Mouse (Mus musculus): ENCODE measurements around the gene Emilin3. TPM values are rescaled to one million over a fixed set of nuclear protein-coding genes. Genes with fewer than 3 reads are reported as not detected.

Gene Emilin3
- polyA plus RNA-seq, 1 experiment from 2014 or later, result 2.9 TPM

- H3K4me3 ChIP-seq (replicated peaks), result no peak overlapping the region
- ATAC-seq (ENCODE audit: low FRiP score), result no peak
- H3K27me3 ChIP-seq, result peaks cover 17% of the 10 kb centered on the region
- no peak overlapping the region for H3K27ac ChIP-seq
- no peaks in the 10 kb centered on the region for H3K9me3 ChIP-seq
- no peak overlapping the region for H3K9ac ChIP-seq
- WGBS, result 78% methylated on average over 4 of the region's 4 CpGs
- no peaks in the 10 kb centered on the region for H3K36me3 ChIP-seq (replicated peaks)
- peaks cover 11% of the 10 kb centered on the region for H3K4me1 ChIP-seq
- H3K4me2 ChIP-seq, result no peak overlapping the region
Measured at GRCm38 (mm10) chr2:160883912-160884311, 28.2 kb downstream of the Emilin3 start.

GRCm38 (mm10) chr2:160882436-160882835 lies 29.7 kb downstream of the Emilin3 start:
- Histone ChIP-seq H3K4me2 (no peak overlapping the region), H3K9me3 (no peaks in the 10 kb centered on the region), H3K4me1 (peaks cover 1% of the 10 kb centered on the region), H3K36me3 (replicated peaks) (no peaks in the 10 kb centered on the region), H3K27me3 (peaks cover 2% of the 10 kb centered on the region; the same call in 1 of the 2 replicates), H3K9ac (no peak overlapping the region), H3K4me3 (replicated peaks) (no peak overlapping the region), H3K27ac (no peak overlapping the region)
- no peak for ATAC-seq (ENCODE audit: low FRiP score)
- 83% methylated on average over 5 of the region's 5 CpGs for WGBS

DNA sequence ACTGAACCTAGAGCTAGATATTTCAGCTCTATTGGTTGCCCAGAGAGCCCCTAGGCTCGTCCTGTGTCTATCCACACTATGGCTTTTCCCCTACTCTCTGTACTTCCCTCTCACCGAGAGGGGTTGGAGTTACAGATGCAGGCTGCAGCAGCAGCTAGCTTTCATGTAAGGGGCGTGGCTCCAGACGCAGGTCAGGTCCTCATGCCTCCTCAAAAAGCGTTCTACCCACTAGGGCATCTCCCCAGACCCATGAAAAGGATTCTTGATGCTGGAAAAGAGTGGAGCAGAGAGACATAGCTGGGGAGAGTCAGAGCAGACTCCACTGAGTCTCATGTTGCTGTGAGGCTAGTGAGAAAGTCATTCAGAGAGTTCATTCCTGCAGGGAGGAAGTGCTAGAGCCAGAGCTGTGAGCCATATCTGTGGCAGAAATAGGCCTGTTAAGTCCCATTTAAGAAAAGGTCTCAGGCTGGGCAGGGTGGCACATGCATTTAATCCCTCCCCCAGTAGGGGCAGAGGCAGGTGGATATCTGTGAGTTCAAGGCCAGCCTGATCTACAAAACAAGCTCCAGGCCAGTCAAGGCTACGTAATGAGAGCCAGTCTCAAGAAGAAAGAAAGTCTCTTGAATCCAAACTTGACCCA lies 30.5 kb downstream of the Emilin3 start:
- no peak overlapping the region for H3K4me3 ChIP-seq (replicated peaks)
- ATAC-seq (ENCODE audit: low FRiP score), result no peak
- no peaks in the 10 kb centered on the region for H3K27me3 ChIP-seq
- 58% methylated on average over 6 of the region's 6 CpGs for WGBS
- no peaks in the 10 kb centered on the region for H3K36me3 ChIP-seq (replicated peaks)
- H3K9me3 ChIP-seq, result no peaks in the 10 kb centered on the region
- H3K4me1 ChIP-seq, result no peaks in the 10 kb centered on the region
- H3K9ac ChIP-seq, result no peak overlapping the region
- no peak overlapping the region for H3K4me2 ChIP-seq
- H3K27ac ChIP-seq, result no peak overlapping the region

GRCm38 (mm10) chr2:160880453-160881195 lies 31.5 kb downstream of the Emilin3 start, which contains the start of gene Lpin3:
Gene Lpin3, plus strand, starts transcription at chr2:160880670.
- H3K27ac ChIP-seq, result no peak within 1 kb of the TSS
- no peak within 1 kb of the TSS for H3K4me2 ChIP-seq
- H3K4me1 ChIP-seq, result no peaks in the 10 kb centered on the region
- no peak within 1 kb of the TSS for H3K4me3 ChIP-seq (replicated peaks)
- no peaks in the 10 kb centered on the region for H3K36me3 ChIP-seq (replicated peaks)
- no peak within 1 kb of the TSS for H3K9ac ChIP-seq
- WGBS, result 81% methylated on average over 13 of the region's 13 CpGs
- no peaks in the 10 kb centered on the region for H3K27me3 ChIP-seq
- ATAC-seq (ENCODE audit: low FRiP score), result no peak
- 0 out of 2 replicates have a peak, but pooled peaks cover 5% of the 10 kb centered on the region for H3K9me3 ChIP-seq

- no peaks in the 10 kb centered on the region for H3K27me3 ChIP-seq
- H3K9ac ChIP-seq, result no peak overlapping the region
- no peak overlapping the region for H3K4me3 ChIP-seq (replicated peaks)
- H3K9me3 ChIP-seq, result 0 out of 2 replicates have a peak, but pooled peaks cover 5% of the 10 kb centered on the region
- peaks cover 9% of the 10 kb centered on the region; the same call in 1 of the 2 replicates for H3K4me1 ChIP-seq
- H3K27ac ChIP-seq, result no peak overlapping the region
- ATAC-seq (ENCODE audit: low FRiP score), result no peak
- H3K36me3 ChIP-seq (replicated peaks), result no peaks in the 10 kb centered on the region
- H3K4me2 ChIP-seq, result no peak overlapping the region
- 81% methylated on average over 4 of the region's 4 CpGs for WGBS
Measured at GRCm38 (mm10) chr2:160876115-160876514, 36.0 kb downstream of the Emilin3 start.

DNA sequence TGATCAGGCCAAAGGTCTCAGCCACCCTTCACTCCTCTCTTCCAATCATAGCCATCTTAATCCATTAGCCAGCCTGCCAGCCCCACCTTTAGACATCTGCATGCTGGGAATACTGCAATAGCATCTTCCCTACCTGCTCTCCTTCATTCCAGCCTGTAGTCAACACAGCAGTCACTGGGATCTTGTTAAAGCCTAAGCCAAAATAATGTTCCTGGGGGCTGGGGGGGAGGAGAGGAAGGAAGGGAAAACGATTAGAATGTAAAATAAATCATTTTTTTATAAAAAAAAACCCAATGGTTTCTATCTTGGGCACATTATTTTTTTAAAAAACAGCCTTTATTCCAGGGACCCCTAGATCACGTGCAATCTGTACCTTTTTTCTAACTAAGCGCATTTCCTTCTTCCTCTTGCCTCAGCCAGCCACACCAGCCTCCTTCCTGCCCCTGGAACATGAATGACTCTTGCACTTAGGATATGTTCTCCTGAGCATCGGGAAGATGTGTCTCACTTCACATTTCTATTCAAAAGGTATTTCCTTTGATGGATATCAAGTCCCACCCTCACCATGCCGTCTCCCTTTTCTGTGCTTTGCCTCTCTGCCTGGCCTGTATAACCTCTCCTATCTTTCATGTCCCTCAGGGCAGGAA lies 37.8 kb downstream of the Emilin3 start:
- Histone ChIP-seq H3K4me1 (peaks cover 9% of the 10 kb centered on the region; the same call in 1 of the 2 replicates), H3K4me2 (no peak overlapping the region), H3K9ac (no peak overlapping the region), H3K27ac (no peak overlapping the region), H3K27me3 (no peaks in the 10 kb centered on the region), H3K36me3 (replicated peaks) (no peaks in the 10 kb centered on the region), H3K9me3 (0 out of 2 replicates have a peak, but pooled peaks cover 5% of the 10 kb centered on the region), H3K4me3 (replicated peaks) (no peak overlapping the region)
- ATAC-seq (ENCODE audit: low FRiP score), result no peak
- 90% methylated on average over 5 of the region's 5 CpGs for WGBS

DNA sequence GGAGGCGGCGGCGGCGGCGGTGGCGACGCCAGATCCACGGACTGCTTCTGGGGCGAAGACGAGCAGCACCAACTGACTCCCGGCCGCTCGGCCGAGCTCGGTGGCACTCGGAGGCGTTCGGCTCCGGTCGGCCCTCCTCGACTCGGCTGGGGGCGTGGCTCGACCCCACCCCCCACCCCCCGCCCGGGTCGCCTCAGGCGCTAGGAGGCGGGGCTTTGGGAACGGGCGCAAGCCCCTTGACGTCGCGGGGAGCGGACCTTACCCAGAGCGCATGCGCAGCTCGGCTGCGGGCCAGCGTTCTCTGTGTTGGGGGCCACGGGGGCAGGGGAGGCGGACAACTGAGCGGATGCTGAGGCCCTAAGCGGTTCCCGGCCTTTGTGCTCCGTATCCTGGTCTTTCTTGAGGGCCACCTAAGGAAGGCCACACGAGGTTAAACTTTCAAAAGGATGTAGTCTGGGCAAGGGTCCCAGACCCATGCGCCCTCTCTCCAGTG lies 39.2 kb downstream of the Emilin3 start, which contains the start of gene Zhx3:
Gene Zhx3, minus strand, starts transcription at position 109 of the 493 bp plus-strand sequence.
- H3K4me2 ChIP-seq, result peak within 1 kb of the TSS; percentile 83
- peaks cover 9% of the 10 kb centered on the region; the same call in 1 of the 2 replicates for H3K4me1 ChIP-seq
- 0 out of 2 replicates have a peak, but pooled peaks cover 5% of the 10 kb centered on the region for H3K9me3 ChIP-seq
- under 1% methylated on average over 34 of the region's 48 CpGs for WGBS
- H3K27me3 ChIP-seq, result no peaks in the 10 kb centered on the region
- peak within 1 kb of the TSS; percentile 88 for H3K9ac ChIP-seq
- H3K4me3 ChIP-seq (replicated peaks), result peak within 1 kb of the TSS; percentile 75
- peak within 1 kb of the TSS; percentile 98 for H3K27ac ChIP-seq
- peak; percentile 97 for ATAC-seq (ENCODE audit: low FRiP score)
- no peaks in the 10 kb centered on the region for H3K36me3 ChIP-seq (replicated peaks)

DNA sequence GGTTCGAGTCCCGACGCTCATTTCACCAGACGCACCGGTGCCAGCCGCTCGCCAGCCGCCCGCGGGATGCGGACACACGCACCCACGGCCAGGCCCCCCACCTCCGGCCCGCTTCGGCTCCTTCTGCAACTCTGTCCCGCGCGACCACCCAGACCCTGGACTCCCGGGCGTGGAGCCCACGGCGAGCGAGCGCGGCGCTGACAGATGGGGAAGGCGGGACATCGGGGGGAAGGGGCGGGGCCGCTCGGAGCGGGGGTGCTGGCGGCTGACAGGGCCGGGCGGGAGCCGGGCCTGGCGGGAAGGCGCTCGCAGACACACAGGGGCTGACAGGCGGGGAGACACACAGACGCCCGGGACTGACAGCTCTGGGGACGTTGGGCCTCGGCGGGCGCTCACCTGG lies 39.7 kb downstream of the Emilin3 start:
- 0 out of 2 replicates have a peak, but pooled peaks cover 5% of the 10 kb centered on the region for H3K9me3 ChIP-seq
- H3K27ac ChIP-seq, result peak overlapping the region; percentile 98
- peak; percentile 92 for ATAC-seq (ENCODE audit: low FRiP score)
- H3K9ac ChIP-seq, result peak overlapping the region; percentile 88
- H3K4me3 ChIP-seq (replicated peaks), result peak overlapping the region; percentile 75
- no peaks in the 10 kb centered on the region for H3K27me3 ChIP-seq
- H3K4me2 ChIP-seq, result peak overlapping the region; percentile 83
- WGBS, result under 1% methylated on average over 47 of the region's 47 CpGs
- H3K4me1 ChIP-seq, result peaks cover 9% of the 10 kb centered on the region; the same call in 1 of the 2 replicates
- H3K36me3 ChIP-seq (replicated peaks), result no peaks in the 10 kb centered on the region

DNA sequence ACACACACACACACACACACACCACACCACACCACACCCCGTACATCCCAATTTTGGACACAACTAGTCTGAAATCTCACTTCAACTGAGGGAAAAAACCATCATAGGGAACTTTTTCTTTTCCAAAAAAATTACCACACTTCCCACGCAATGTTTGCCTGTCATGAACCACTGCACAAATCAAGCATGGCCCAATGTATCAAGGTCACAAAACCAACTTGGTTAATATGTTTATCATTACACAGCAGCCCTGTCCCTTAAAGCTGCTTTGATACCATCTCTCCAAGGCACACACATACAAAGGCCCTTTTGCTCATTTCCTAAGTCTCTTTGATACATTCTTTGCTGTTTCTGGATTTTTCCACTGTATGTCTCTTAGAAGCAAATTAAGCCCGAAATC lies 40.8 kb downstream of the Emilin3 start:
- no peak for ATAC-seq (ENCODE audit: low FRiP score)
- 79% methylated on average over 3 of the region's 3 CpGs for WGBS
- Histone ChIP-seq H3K4me3 (replicated peaks) (no peak overlapping the region), H3K9me3 (0 out of 2 replicates have a peak, but pooled peaks cover 5% of the 10 kb centered on the region), H3K4me1 (peaks cover 9% of the 10 kb centered on the region; the same call in 1 of the 2 replicates), H3K27ac (no peak overlapping the region), H3K27me3 (no peaks in the 10 kb centered on the region), H3K9ac (no peak overlapping the region), H3K36me3 (replicated peaks) (no peaks in the 10 kb centered on the region), H3K4me2 (peak overlapping the region; percentile 33)

DNA sequence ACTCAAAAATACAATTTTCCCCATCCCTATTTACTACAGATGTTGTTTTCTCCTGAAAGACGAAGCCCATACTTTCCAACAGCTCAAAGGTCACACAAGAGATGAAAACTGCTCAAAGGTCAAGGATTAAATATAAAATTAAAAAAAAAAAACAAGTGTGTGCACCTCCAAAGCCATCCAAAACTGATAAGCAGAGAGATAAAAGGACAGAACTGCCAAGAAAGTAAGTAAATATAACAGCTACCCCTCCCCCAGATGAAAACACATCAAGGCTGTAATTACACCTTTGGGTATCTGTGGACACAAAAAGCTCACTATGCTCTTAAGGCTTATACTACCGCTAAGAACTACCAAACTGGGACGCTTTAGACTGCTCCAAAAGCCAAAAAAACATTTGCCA lies 42.7 kb downstream of the Emilin3 start:
- WGBS, result 80% methylated on average over 3 of the region's 3 CpGs
- Histone ChIP-seq H3K4me1 (peaks cover 9% of the 10 kb centered on the region; the same call in 1 of the 2 replicates), H3K36me3 (replicated peaks) (no peaks in the 10 kb centered on the region), H3K9ac (no peak overlapping the region), H3K4me2 (no peak overlapping the region), H3K4me3 (replicated peaks) (no peak overlapping the region), H3K27me3 (no peaks in the 10 kb centered on the region), H3K27ac (no peak overlapping the region), H3K9me3 (no peaks in the 10 kb centered on the region)
- ATAC-seq (ENCODE audit: low FRiP score), result no peak

- no peak overlapping the region for H3K9ac ChIP-seq
- ATAC-seq (ENCODE audit: low FRiP score), result no peak
- no peaks in the 10 kb centered on the region for H3K27me3 ChIP-seq
- H3K36me3 ChIP-seq (replicated peaks), result no peaks in the 10 kb centered on the region
- no peak overlapping the region for H3K4me3 ChIP-seq (replicated peaks)
- WGBS, result 73% methylated on average over 2 of the region's 2 CpGs
- H3K27ac ChIP-seq, result no peak overlapping the region
- H3K9me3 ChIP-seq, result no peaks in the 10 kb centered on the region
- no peaks in the 10 kb centered on the region for H3K4me1 ChIP-seq
- H3K4me2 ChIP-seq, result no peak overlapping the region
Measured at GRCm38 (mm10) chr2:160865266-160865665, 46.9 kb downstream of the Emilin3 start.

GRCm38 (mm10) chr2:160864112-160864511 lies 48.0 kb downstream of the Emilin3 start:
- WGBS, result 87% methylated on average over 1 of the region's 1 CpGs
- Histone ChIP-seq H3K4me1 (no peaks in the 10 kb centered on the region), H3K9ac (no peak overlapping the region), H3K36me3 (replicated peaks) (no peaks in the 10 kb centered on the region), H3K4me2 (no peak overlapping the region), H3K4me3 (replicated peaks) (no peak overlapping the region), H3K27ac (no peak overlapping the region), H3K27me3 (no peaks in the 10 kb centered on the region), H3K9me3 (no peaks in the 10 kb centered on the region)
- no peak for ATAC-seq (ENCODE audit: low FRiP score)
